Mouse (Mus musculus): ENCODE data around the gene Ksr2. TPM values are rescaled to one million over a fixed set of nuclear protein-coding genes. Genes with fewer than 3 reads are reported as not detected.

Ksr2 gene
- polyA plus RNA-seq, 1 experiment: 9.1 TPM

DNA sequence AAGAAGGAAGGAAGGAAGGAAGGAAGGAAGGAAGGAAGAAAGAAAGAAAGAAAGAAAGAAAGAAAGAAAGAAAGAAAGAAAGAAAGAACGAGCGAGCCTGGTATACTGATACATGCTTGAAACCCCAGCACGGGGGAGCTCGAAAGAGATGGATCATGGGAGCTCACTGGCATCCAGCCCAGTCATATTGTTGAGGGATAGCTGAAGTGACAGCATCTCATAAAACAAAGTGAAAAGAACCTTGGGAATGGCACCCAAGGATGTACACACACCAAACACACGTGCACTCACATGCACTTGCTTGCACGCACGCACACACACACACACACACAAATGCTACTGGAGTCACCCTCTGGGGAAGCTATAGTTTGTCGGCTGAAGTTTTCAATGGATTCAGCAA is 282.6 kb downstream of the Ksr2 start:
- Histone ChIP-seq H3K4me3 (ENCODE audit: insufficient read depth, low read length) (no peak overlapping the region), H3K27ac (ENCODE audit: insufficient read depth, low read length) (no peak overlapping the region), H3K4me1 (ENCODE audit: control insufficient read depth, insufficient read depth, low read length) (peaks cover 4% of the 10 kb centered on the region)
- TF ChIP-seq CTCF (IDR thresholded peaks at IDR 0.05; ENCODE audit: extremely low read depth, insufficient read depth, low read length): no peak
- TF ChIP-seq POLR2A (IDR thresholded peaks at IDR 0.05; ENCODE audit: extremely low read depth, insufficient read depth, low read length): no peak

DNA sequence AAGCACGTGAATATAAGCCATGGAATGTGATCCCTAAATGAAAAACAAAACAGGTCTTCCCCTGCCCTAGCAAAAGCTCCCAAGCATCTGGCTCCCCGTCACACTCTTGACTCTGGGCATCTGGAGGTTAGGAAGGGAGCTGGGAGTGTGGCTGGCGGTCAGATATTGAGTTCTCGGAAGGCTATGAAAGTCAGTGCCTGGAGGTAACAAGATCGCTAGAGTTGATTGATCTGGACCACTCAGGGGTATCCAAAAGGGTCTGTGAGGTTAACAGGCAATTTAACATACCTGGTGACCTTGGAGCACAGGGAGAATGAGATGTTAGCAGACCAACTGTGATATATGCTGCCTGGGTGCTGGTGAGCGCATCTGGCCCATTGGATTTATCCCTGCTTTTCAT is 283.8 kb downstream of the Ksr2 start:
- no peak overlapping the region for H3K27ac ChIP-seq (ENCODE audit: insufficient read depth, low read length)
- TF ChIP-seq CTCF (IDR thresholded peaks at IDR 0.05; ENCODE audit: extremely low read depth, insufficient read depth, low read length) (no peak), POLR2A (IDR thresholded peaks at IDR 0.05; ENCODE audit: extremely low read depth, insufficient read depth, low read length) (no peak)
- H3K4me3 ChIP-seq (ENCODE audit: insufficient read depth, low read length): no peak overlapping the region
- H3K4me1 ChIP-seq (ENCODE audit: control insufficient read depth, insufficient read depth, low read length): peaks cover 2% of the 10 kb centered on the region

DNA sequence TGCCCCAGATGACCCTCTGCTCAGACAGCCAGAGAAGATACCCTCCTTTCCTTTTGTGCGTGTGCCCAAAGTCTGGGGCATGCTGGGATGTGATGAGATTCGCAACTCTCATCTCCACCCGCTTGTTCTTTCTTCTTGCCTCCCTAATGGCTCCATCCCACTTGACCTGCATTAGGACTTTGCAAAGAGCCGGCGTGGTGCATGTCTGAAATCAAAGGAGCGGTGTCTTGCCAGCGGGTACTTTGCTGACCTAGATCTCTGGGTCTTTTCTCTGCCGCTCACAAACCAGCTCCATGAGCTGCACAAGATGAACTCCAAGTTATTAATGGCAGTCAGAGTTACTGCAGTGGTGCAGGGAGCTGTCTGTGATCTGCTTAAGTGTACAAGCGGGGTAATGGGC is 290.6 kb downstream of the Ksr2 start:
- Histone ChIP-seq H3K27ac (ENCODE audit: insufficient read depth, low read length) (no peak overlapping the region), H3K4me3 (ENCODE audit: insufficient read depth, low read length) (no peak overlapping the region), H3K4me1 (ENCODE audit: control insufficient read depth, insufficient read depth, low read length) (no peaks in the 10 kb centered on the region)
- no peak for TF ChIP-seq CTCF (IDR thresholded peaks at IDR 0.05; ENCODE audit: extremely low read depth, insufficient read depth, low read length)
- no peak for TF ChIP-seq POLR2A (IDR thresholded peaks at IDR 0.05; ENCODE audit: extremely low read depth, insufficient read depth, low read length)

DNA sequence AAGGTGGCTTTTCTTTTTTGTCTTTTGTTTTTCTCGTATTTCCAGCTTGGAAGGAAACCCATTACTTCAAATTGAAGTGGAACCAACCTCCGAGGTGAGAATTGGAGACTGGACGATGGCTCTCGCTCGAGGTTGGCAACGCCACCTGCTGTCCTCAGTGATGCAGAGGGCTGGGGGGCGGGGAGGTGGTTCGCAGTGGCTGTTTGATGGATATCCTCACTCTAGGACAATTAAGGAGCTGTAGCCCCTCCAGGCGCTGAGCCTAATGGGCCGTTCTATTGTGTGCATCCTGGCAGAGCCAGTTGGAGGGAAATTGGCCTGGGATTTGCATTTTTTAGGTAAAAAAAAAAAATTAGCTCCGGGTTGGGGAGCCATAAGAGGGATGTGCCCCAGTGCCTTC is 292.8 kb downstream of the Ksr2 start:
- Histone ChIP-seq H3K27ac (ENCODE audit: insufficient read depth, low read length) (no peak overlapping the region), H3K4me1 (ENCODE audit: control insufficient read depth, insufficient read depth, low read length) (no peaks in the 10 kb centered on the region), H3K4me3 (ENCODE audit: insufficient read depth, low read length) (no peak overlapping the region)
- TF ChIP-seq POLR2A (IDR thresholded peaks at IDR 0.05; ENCODE audit: extremely low read depth, insufficient read depth, low read length) (no peak), CTCF (IDR thresholded peaks at IDR 0.05; ENCODE audit: extremely low read depth, insufficient read depth, low read length) (no peak)

DNA sequence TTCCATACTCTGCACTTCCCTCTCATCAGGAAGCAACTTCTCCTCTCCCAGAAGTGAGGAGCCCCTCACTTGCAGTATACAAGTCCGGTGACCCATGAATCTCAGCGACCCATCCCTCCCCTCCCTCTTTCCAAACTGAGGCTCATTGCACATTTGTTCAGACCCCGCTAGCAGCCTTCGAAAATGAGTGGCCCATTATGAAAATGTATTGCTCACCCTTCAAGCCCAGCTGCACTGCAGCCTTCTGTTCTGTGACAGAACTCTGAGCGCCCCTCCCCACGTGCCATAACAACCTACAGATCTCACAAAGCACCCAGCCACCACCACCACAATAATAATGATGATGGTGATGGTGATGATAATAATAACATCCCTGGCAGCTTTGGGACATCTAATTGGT is 295.5 kb downstream of the Ksr2 start:
- Histone ChIP-seq H3K27ac (ENCODE audit: insufficient read depth, low read length) (no peak overlapping the region), H3K4me3 (ENCODE audit: insufficient read depth, low read length) (no peak overlapping the region)
- TF ChIP-seq CTCF (IDR thresholded peaks at IDR 0.05; ENCODE audit: extremely low read depth, insufficient read depth, low read length) (no peak), POLR2A (IDR thresholded peaks at IDR 0.05; ENCODE audit: extremely low read depth, insufficient read depth, low read length) (no peak)

DNA sequence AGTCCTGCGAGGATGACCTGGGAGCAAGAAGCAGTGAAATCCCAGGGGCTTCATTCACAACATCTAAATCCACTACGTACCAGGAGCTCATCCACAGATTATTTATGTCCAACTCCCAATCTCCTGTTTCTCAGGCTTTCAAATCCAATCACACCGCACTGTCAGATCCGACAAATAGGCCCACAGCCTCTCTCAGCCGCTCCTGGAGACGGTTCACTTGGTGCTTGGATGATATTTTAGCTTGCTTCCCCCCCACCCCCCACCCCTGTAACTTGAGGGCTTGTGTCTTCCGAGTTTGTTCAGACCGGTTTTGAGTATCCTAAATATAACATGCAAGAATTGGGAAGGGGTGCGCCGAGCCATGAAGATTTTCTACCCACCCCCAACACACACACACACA is 297.8 kb downstream of the Ksr2 start:
- TF ChIP-seq CTCF (IDR thresholded peaks at IDR 0.05; ENCODE audit: extremely low read depth, insufficient read depth, low read length) (no peak), POLR2A (IDR thresholded peaks at IDR 0.05; ENCODE audit: extremely low read depth, insufficient read depth, low read length) (no peak)
- H3K27ac ChIP-seq (ENCODE audit: insufficient read depth, low read length): no peak overlapping the region
- no peaks in the 10 kb centered on the region; the same call in 1 of the 2 replicates for H3K4me1 ChIP-seq (ENCODE audit: control insufficient read depth, insufficient read depth, low read length)
- no peak overlapping the region for H3K4me3 ChIP-seq (ENCODE audit: insufficient read depth, low read length)

More for the DNA sequence above, 295.5 kb downstream of the Ksr2 start:
- H3K4me1 ChIP-seq (ENCODE audit: control insufficient read depth, insufficient read depth, low read length): no peaks in the 10 kb centered on the region; the same call in 1 of the 2 replicates

DNA sequence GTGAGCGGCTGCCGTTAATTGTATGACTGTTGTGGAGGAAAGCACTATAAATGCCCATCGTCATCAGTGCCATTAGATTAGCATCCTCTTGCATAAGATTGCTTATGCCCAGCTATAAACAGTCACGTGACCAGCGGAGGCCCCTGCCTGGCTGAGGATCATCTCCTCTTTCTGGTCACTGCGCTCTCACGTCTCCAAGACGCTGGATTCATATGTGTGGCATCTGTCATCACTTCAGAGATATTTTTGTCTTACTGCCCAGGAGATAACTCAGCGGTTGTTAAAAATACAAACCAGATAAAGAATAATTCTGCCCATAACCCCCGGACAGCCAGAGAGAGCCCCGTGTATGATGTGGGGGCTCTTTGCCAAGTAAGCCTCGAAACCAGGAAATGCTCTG is 298.4 kb downstream of the Ksr2 start:
- H3K4me1 ChIP-seq (ENCODE audit: control insufficient read depth, insufficient read depth, low read length): no peaks in the 10 kb centered on the region; the same call in 1 of the 2 replicates
- H3K4me3 ChIP-seq (ENCODE audit: insufficient read depth, low read length): no peak overlapping the region
- H3K27ac ChIP-seq (ENCODE audit: insufficient read depth, low read length): no peak overlapping the region
- no peak for TF ChIP-seq POLR2A (IDR thresholded peaks at IDR 0.05; ENCODE audit: extremely low read depth, insufficient read depth, low read length)

DNA sequence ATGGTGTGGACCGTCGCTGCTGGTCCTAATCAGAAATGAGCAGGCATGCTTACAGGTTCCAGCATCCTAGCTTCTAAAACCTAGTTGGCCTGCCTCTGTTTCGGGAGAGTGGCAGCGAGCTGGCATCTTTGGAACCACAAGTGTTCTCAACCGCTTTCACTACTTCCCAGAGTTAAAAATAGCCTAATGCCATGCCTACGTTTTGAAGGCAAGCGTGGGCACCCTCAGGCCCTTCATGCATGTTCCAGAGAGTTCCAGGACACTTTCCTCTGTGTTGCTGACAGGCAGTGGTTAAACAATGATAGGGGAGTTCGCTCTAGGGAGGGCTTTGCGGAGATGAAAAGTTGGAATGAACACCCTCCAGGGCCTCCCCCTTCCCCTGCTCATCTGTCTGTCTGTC is 303.3 kb downstream of the Ksr2 start:
- H3K27ac ChIP-seq (ENCODE audit: insufficient read depth, low read length): no peak overlapping the region
- H3K4me3 ChIP-seq (ENCODE audit: insufficient read depth, low read length): no peak overlapping the region
- H3K4me1 ChIP-seq (ENCODE audit: control insufficient read depth, insufficient read depth, low read length): no peaks in the 10 kb centered on the region; the same call in 1 of the 2 replicates
- TF ChIP-seq CTCF (IDR thresholded peaks at IDR 0.05; ENCODE audit: extremely low read depth, insufficient read depth, low read length) (no peak), POLR2A (IDR thresholded peaks at IDR 0.05; ENCODE audit: extremely low read depth, insufficient read depth, low read length) (no peak)

DNA sequence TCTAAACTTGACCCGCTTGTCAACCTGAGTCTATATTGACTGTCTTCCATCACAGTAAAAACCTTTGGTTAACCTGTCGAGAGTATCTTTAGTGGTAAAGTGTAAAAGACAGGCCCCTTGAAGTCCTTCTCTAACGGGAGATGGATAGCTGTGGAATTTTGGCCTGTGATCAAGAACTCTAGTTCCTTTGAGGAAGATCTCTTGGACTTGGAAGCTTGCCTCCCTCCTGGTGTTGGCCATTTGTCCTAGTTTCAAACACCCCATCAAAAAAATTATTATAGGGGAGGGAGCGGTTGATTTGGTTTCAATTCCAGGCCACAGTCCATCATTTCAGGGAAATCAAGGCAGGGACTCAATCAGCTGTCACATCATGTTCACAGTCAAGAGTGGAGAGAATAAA is 309.5 kb downstream of the Ksr2 start:
- H3K27ac ChIP-seq (ENCODE audit: insufficient read depth, low read length): no peak overlapping the region
- H3K4me1 ChIP-seq (ENCODE audit: control insufficient read depth, insufficient read depth, low read length): no peaks in the 10 kb centered on the region
- no peak for TF ChIP-seq CTCF (IDR thresholded peaks at IDR 0.05; ENCODE audit: extremely low read depth, insufficient read depth, low read length)
- TF ChIP-seq POLR2A (IDR thresholded peaks at IDR 0.05; ENCODE audit: extremely low read depth, insufficient read depth, low read length): no peak
- H3K4me3 ChIP-seq (ENCODE audit: insufficient read depth, low read length): no peak overlapping the region

DNA sequence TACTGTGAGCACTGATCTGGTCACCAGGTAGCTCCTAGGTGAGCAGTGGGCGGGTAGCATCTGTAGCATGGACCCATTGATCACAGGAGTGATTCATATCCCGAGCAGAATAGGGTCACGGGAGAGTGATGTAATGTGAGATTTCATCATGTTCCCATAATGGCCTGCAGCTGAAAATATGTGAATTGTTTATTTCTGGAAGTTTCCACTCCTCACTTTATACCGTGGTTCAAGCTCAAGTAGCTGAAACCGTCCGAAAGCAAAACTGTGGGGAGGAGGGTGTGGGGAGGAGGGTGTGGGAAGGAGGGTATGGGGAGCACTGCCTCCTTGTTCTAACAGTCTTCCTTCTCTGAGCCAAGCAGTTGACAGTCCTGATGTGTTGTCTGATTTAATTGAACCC is 312.7 kb downstream of the Ksr2 start:
- H3K27ac ChIP-seq (ENCODE audit: insufficient read depth, low read length): no peak overlapping the region
- TF ChIP-seq POLR2A (IDR thresholded peaks at IDR 0.05; ENCODE audit: extremely low read depth, insufficient read depth, low read length): no peak
- H3K4me1 ChIP-seq (ENCODE audit: control insufficient read depth, insufficient read depth, low read length): no peaks in the 10 kb centered on the region
- H3K4me3 ChIP-seq (ENCODE audit: insufficient read depth, low read length): no peak overlapping the region

DNA sequence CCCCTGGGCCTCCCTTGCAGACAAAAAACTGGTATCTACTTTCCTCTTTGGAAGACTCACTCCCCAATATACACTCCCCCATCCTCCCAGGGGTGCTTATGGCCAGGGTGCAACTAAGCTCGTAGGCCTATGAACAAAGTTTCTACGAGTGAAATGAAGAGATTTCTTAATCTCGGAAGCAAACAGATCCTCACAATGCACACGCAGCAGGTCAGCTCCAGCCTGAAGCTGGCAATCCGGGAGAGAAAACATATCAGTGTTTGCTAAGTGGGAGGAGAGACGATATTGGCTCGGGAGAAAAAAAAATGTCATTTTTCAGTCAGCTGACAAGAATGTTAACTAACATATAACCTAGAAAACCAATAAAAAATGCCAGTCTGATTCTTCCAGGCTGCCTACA is 313.3 kb downstream of the Ksr2 start:
- Histone ChIP-seq H3K27ac (ENCODE audit: insufficient read depth, low read length) (no peak overlapping the region), H3K4me3 (ENCODE audit: insufficient read depth, low read length) (no peak overlapping the region), H3K4me1 (ENCODE audit: control insufficient read depth, insufficient read depth, low read length) (no peaks in the 10 kb centered on the region)
- TF ChIP-seq POLR2A (IDR thresholded peaks at IDR 0.05; ENCODE audit: extremely low read depth, insufficient read depth, low read length) (no peak), CTCF (IDR thresholded peaks at IDR 0.05; ENCODE audit: extremely low read depth, insufficient read depth, low read length) (no peak)
